Mouse (Mus musculus) heart, postnatal 25 days (tissue): ENCODE measurements around the gene Ahdc1. TPM values are rescaled to one million over a fixed set of nuclear protein-coding genes. Genes with fewer than 3 reads are reported as not detected.
A peak's percentile ranks its signal among the peaks of the same experiment; 100 is the strongest.

ENCODE experiments used
- DNase-seq: peaks from one replicate; pipeline ENCODE4 v3.0.0; 2022; ENCODE audit warnings: low spot score
- intact Hi-C: fragments of 180-260 bp; cut with DNase I; formaldehyde crosslinking; loops from one replicate; pipeline ENCODE4 v1.15.1; 2025
- total RNA-seq, 2 experiments: library from RNA; stranded (reverse); gene quantifications; 2 replicates each; pipeline ENCODE4 v1.2.3; 2021

Gene Ahdc1
- total RNA-seq, 2 experiments from 2014 or later, result 43.2 to 50.4 TPM

DNA sequence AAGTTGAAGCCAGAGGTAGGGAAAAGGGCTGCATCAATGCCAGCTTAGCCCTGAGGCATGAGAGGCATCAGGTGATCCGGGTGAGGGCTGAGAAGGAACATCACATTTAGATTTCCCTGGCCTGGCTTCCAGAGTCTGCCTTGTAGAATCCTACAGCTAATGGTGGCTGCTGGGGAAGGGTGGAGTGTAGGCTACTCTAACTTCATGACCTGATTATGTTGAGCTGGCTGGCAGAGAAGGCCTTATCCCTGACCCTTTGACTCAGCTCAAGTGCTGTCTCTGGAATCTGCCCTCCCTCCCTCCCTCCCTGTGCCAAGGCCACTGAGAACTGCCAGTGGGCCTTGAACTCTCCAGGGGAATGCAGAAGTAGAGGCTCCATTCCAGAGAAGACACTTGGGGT is 24.4 kb downstream of the Ahdc1 start:
- intact Hi-C loops, result no loop called here
- no peak for DNase-seq

DNA sequence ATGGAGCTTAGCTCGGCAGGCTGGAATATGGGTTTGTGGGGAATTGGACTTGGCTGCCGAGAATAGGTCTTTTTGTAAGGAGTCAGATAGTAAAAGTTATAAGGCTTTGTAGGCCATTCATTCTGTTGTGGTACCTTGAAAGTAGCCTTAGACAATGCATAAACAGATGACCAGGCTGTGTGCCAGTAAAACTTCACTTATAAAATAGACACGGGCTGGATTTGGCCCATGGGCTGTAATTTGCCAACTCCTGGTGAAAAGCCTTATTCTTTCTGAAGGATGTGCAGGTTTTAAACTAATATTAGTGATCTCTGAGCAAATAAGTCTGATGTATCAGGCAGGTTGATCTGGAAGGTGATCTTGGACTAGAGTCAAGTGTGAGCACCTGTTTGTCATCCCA is 24.9 kb downstream of the Ahdc1 start:
- intact Hi-C loops, result no loop called here
- no peak for DNase-seq

DNA sequence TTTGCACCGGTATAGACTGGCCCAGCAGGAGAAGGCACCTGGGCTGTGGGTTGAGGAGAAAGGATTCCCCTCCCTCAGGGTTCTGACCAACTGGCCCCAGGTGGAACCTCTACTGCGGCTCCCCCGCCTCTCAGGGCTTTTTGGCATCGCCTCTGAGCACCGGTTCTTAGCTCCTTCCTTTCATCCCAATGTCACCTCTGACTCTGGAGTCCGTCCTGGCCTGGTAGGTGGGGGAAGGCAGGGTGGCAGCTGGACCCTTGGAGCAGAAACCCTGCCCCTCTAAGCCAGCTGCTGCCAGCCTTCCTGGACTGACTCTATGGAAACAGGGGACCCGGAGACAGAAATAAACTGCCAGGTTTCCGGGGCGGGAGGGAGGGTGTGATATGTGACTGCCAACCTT is 26.2 kb downstream of the Ahdc1 start:
- DNase-seq, result no peak
- intact Hi-C loops, result loop anchor here (1.0 kb wide), 1 partner anchor 24 kb away; no protein-coding TSS in a partner anchor

DNA sequence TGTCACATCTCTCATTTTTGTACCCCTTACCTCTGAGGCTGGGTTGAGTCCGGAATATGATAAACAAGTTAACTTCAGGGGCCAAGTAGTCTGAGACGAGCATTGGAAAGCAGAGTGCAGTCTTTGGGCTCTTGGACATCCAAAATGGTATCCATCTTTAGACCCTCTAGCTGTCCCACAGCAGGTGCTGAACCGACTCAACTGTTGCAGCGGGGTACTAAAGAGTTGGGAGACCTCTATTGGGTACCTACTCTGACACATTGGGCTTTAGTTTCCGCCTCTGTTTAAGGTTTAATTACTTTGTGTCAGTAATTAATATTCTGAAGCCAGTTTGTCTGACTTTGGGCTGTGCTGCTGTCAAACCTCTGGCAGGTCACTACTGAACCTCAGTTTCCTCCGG is 26.7 kb downstream of the Ahdc1 start:
- DNase-seq, result no peak
- intact Hi-C loops, result loop anchor here (1.0 to 2.0 kb wide), 2 partner anchors 17 to 24 kb away; no protein-coding TSS in a partner anchor

GRCm38 (mm10) chr4:133038521-133039115 is 27.6 kb downstream of the Ahdc1 start:
- DNase-seq, result no peak
- intact Hi-C loops, result loop anchor here (2.0 kb wide), 1 partner anchor 16 kb away; no protein-coding TSS in a partner anchor

DNA sequence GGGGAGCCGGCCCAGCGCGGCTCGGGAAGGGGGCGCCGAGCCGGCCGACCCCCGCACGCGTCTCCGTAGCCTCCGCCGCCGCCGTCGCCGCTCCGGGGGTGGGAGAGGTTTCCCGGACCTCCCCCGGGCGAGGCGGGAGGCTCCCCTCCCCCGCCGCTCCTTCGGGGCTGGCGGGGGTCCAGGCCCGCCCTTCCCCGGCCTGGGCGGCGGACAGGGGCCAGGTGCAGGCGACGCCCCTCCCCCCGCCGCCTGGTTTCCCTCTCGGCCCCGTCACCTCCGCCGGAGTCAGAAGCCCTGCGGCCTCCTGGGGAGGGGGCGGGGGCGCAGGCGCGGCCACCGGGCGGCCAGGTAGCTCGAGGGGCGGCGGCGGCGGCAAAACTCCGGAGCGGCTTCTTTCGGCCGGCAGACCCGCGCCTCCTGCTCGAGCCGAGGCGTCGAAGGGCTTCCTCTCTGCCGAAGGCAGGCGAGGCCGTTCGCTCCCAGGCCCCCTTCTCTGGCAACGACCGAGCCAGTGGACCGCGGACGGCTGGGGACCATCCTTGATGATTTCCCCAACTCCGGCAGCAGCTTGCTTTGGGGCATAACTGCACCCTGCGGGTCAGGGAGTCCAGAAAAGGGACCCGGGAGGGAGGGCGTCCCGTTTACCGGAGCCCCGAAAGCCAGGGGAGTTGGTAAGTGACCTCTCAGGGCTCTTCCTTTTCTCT is 28.2 kb downstream of the Ahdc1 start:
- peak; percentile 52 for DNase-seq
- intact Hi-C loops, result loop anchor here (2.0 kb wide), 1 partner anchor 16 kb away; no protein-coding TSS in a partner anchor

DNA sequence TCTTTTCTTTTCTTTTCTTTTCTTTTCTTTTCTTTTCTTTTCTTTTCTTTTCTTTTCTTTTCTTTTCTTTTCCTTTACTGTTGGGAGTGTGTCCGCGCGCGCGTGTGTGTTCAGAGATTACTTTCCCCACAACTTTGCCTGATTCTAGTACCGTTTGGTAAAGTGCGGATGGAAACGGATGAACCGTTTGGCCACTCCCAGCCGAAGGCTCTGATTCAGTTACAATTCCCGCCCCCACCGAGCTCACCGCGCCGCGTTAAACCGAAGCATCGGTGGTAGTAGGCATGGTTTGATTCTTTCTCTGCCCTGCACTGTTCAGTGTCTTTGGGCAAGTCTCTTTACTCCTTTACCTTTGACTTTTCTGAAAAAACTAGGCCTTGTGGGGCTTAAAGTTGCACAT is 28.8 kb downstream of the Ahdc1 start:
- no peak for DNase-seq

DNA sequence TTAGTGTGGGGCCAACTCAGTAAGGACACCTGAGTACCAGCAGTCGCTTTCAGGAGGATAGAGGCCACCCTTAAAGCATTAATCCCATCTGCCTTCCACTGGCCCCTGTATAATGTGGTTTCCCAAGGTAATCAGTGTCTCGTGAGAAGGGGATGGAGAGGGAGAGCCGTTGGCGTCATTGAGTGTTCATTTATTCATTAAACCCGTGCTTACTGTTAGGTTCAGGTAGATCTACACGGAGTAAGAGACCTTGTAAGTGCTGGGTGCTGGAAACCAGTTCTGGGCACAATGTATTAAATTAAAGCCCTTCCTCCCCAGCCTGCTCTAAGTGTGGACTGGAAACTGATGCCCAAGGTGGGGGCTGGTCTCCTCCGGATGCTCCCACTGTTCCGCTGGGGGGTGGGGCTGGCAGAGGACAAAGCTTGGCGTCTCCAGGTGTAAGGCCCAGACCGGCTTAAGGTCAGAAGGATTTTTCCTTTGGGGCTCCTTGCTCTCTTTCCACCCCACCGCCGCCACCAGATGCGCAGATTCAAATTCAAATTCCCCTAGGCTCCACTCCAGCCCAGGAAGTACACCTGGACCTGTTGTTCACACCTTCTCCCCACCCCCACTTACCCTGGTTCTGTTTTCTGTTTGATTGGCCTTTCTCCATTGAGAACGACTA is 29.3 kb downstream of the Ahdc1 start:
- DNase-seq, result no peak
- intact Hi-C loops, result no loop called here

More for the DNA sequence above, 28.8 kb downstream of the Ahdc1 start:
- intact Hi-C loops, result loop anchor here (2.0 kb wide), 1 partner anchor 15 kb away; no protein-coding TSS in a partner anchor

GRCm38 (mm10) chr4:133042244-133042643 is 31.2 kb downstream of the Ahdc1 start:
- DNase-seq, result no peak
- intact Hi-C loops, result no loop called here

DNA sequence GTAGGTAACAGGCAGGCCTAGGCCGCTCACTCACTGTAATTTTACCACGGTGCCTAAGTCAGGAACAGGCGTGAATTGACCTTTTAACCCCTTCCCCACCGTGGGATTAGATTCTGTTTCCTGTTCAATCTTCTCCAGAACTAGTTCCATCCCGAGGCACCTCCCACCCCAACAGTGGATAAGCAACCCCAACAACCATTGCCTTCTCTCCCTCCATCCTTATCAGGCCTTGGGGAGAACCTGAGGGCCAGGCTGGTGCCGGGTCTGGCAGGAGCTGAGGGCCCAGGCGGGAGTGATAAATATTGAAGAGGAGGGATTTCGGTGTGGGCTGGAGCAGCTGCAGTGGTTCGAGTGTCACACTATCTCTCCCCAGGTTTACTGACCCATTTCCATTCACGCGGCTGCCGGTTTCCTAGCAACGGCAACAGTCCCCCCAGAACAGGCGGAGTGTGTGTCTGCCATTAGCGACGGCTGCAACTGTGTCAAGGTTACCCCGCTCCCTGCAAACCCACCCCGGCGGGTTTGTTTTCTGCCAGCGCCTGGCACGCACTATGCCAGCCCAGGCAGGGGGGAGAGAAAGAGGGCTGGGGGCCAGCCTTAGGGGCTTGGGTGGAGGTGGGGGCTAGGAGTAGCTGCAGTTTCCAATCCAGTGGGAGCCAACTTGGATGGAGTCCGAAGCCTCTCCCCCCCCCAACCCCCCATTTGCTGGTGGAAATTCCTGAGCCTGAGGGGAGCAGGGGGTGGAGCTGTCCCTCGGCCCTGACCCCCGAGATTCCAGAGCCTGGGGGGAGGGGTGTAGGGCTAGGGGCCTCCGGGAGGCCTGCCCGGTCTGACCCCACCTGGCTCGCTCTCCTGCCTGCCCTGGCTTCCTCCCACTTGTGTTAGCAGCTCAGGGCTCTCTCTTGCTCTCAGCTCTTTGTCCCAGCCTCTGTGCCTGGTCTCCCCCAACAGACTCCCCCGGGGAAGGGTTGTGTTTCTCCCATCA is 31.9 kb downstream of the Ahdc1 start:
- intact Hi-C loops, result no loop called here
- no peak for DNase-seq

DNA sequence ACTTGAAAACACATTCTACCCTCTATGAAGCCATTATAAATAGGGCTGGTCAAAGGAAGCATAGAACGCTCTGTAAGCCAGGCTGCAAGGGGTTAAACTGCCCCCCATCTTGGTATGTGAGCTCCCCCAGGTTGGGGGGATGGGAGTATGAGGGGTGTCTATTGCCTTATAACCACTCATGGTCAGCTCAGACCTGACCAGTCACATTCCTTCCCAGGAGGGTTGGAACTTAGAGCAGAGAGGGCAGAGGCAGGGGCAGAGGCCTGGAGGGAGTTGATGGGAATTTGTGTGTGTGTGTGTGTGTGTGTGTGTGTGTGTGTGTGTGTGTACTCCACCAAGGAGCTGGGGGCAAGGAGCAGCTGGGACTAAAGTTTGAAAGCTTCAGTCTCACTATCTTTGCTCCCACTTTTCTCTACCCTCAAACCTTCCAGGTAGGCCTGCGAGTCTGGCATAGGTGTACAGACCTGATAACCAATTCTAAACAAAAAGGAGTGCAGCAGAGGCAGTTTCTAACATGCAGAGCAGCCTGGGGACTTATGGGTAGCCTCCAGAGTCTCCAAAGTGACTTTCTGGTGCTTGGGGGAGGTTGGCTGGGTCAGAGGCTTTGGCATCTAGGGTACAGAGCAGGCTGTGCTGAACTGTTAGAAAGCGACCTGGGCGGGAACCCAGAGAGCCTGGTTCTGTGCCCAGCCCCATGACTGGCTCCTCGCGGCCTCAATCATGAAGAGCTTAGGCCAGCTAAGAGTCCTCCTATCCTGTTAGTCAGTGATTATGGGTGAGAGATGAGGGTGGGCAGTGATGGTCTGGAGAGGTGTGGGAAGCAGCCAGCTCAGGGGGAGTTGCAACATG is 33.0 kb downstream of the Ahdc1 start:
- DNase-seq, result peak; percentile 61
- intact Hi-C loops, result no loop called here

GRCm38 (mm10) chr4:133044647-133045094 is 33.6 kb downstream of the Ahdc1 start:
- intact Hi-C loops, result no loop called here
- DNase-seq, result no peak

GRCm38 (mm10) chr4:133045771-133046474 is 34.9 kb downstream of the Ahdc1 start:
- intact Hi-C loops, result no loop called here
- no peak for DNase-seq

DNA sequence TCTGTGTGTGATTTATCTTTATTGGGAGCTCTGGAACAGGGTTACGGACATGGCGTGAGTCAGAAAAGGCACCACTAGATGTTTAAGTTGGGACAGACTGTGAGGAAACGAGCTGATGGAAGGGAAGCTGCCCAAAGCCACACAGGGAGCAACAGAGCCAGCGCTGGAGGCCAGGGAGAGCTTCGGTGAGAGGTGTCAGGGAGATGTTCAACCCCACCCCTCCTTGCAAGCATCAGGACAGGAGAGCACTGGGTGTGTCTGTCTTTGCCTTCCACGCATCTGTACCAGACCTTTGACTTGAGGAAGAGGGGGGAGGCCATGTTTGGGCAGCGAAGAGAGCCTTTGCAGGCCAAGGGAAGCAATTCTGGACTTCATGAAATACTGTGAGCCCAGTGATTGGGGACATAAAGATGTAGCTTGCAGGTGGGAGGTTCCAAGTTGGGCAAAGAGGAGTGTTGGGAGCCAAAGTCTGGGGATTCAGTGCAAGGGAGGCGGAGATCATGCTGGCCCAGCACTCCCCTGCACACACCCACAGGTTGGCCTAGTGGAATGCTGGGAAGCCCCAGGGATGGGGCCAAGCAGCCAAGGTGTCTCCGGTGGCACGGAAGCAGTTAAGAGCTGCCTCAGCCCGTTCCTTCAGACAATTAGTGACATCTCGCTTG is 35.8 kb downstream of the Ahdc1 start:
- no peak for DNase-seq
- intact Hi-C loops, result no loop called here

- DNase-seq, result no peak
- intact Hi-C loops, result no loop called here
Observed at GRCm38 (mm10) chr4:133047353-133048105, 36.5 kb downstream of the Ahdc1 start.

GRCm38 (mm10) chr4:133049071-133049920 is 38.2 kb downstream of the Ahdc1 start:
- intact Hi-C loops, result no loop called here
- no peak for DNase-seq
